Mouse (Mus musculus): Measurements from ENCODE around the gene 2310033P09Rik. TPM values are rescaled to one million over a fixed set of nuclear protein-coding genes. Genes with fewer than 3 reads are reported as not detected.
"Not testable (repeated sequence)": the region's sequence is repeated elsewhere in the genome, so short reads cannot be mapped to it uniquely, and the experiment has no call there.

The 2310033P09Rik gene
- polyA plus RNA-seq, 1 experiment from 2014 or later, result 34.3 TPM

- 7% methylated on average over 18 of the region's 18 CpGs for WGBS
- peaks cover 5% of the 10 kb centered on the region; the same call in 1 of the 2 replicates for H3K4me1 ChIP-seq (ENCODE audit: control insufficient read depth, insufficient read depth, low read length)
- H3K27me3 ChIP-seq (ENCODE audit: control insufficient read depth, insufficient read depth, low read length), result no peaks in the 10 kb centered on the region
- no peaks in the 10 kb centered on the region for H3K9me3 ChIP-seq (ENCODE audit: control insufficient read depth, low read depth, low read length)
- H3K4me2 ChIP-seq (replicated peaks; ENCODE audit: low read depth, low read length), result peak overlapping the region; percentile 66
- H3K36me3 ChIP-seq (ENCODE audit: control insufficient read depth, insufficient read depth, low read length), result peaks cover 40% of the 10 kb centered on the region
- H3K27ac ChIP-seq (ENCODE audit: low read length), result peak overlapping the region; percentile 91; the same call in 1 of the 2 replicates
- peak overlapping the region; percentile 90 for H3K4me3 ChIP-seq (ENCODE audit: low read depth, low read length)
- peak; percentile 42 for ATAC-seq (ENCODE audit: insufficient number of reproducible peaks, insufficient read depth, low FRiP score, low read depth)
- 0 out of 2 replicates have a peak overlapping the region, but pooled peaks have one; percentile 90 for H3K9ac ChIP-seq (replicated peaks; ENCODE audit: low read depth, low read length)
These were observed 901 bp downstream of the 2310033P09Rik start for GRCm38 (mm10) chr11:59209003-59209441.

GRCm38 (mm10) chr11:59209580-59209979 is 1.5 kb downstream of the 2310033P09Rik start:
- H3K36me3 ChIP-seq (ENCODE audit: control insufficient read depth, insufficient read depth, low read length), result peaks cover 37% of the 10 kb centered on the region
- 62% methylated on average over 5 of the region's 5 CpGs for WGBS
- H3K4me1 ChIP-seq (ENCODE audit: control insufficient read depth, insufficient read depth, low read length), result peaks cover 5% of the 10 kb centered on the region; the same call in 1 of the 2 replicates
- H3K27ac ChIP-seq (ENCODE audit: low read length), result no peak overlapping the region
- no peaks in the 10 kb centered on the region for H3K9me3 ChIP-seq (ENCODE audit: control insufficient read depth, low read depth, low read length)
- H3K4me2 ChIP-seq (replicated peaks; ENCODE audit: low read depth, low read length), result peak overlapping the region; percentile 66; the same call in 1 of the 2 replicates
- peak overlapping the region; percentile 90; the same call in 1 of the 2 replicates for H3K4me3 ChIP-seq (ENCODE audit: low read depth, low read length)
- no peak overlapping the region for H3K9ac ChIP-seq (replicated peaks; ENCODE audit: low read depth, low read length)
- H3K27me3 ChIP-seq (ENCODE audit: control insufficient read depth, insufficient read depth, low read length), result no peaks in the 10 kb centered on the region
- no peak for ATAC-seq (ENCODE audit: insufficient number of reproducible peaks, insufficient read depth, low FRiP score, low read depth)

- Histone ChIP-seq H3K36me3 (ENCODE audit: control insufficient read depth, insufficient read depth, low read length) (peaks cover 37% of the 10 kb centered on the region), H3K4me2 (replicated peaks; ENCODE audit: low read depth, low read length) (no peak overlapping the region), H3K9me3 (ENCODE audit: control insufficient read depth, low read depth, low read length) (no peaks in the 10 kb centered on the region), H3K4me3 (ENCODE audit: low read depth, low read length) (no peak overlapping the region), H3K4me1 (ENCODE audit: control insufficient read depth, insufficient read depth, low read length) (peaks cover 5% of the 10 kb centered on the region; the same call in 1 of the 2 replicates), H3K27me3 (ENCODE audit: control insufficient read depth, insufficient read depth, low read length) (no peaks in the 10 kb centered on the region), H3K27ac (ENCODE audit: low read length) (no peak overlapping the region), H3K9ac (replicated peaks; ENCODE audit: low read depth, low read length) (no peak overlapping the region)
- WGBS, result 83% methylated on average over 4 of the region's 4 CpGs
- ATAC-seq (ENCODE audit: insufficient number of reproducible peaks, insufficient read depth, low FRiP score, low read depth), result no peak
These were observed 1.9 kb downstream of the 2310033P09Rik start for GRCm38 (mm10) chr11:59210020-59210419.

- not testable (repeated sequence) for H3K4me3 ChIP-seq (ENCODE audit: low read depth, low read length); H3K4me1 ChIP-seq (ENCODE audit: control insufficient read depth, insufficient read depth, low read length); H3K9me3 ChIP-seq (ENCODE audit: control insufficient read depth, low read depth, low read length); H3K4me2 ChIP-seq (replicated peaks; ENCODE audit: low read depth, low read length); ATAC-seq (ENCODE audit: insufficient number of reproducible peaks, insufficient read depth, low FRiP score, low read depth); H3K9ac ChIP-seq (replicated peaks; ENCODE audit: low read depth, low read length); H3K27ac ChIP-seq (ENCODE audit: low read length); H3K27me3 ChIP-seq (ENCODE audit: control insufficient read depth, insufficient read depth, low read length)
- H3K36me3 ChIP-seq (ENCODE audit: control insufficient read depth, insufficient read depth, low read length), result peaks cover 31% of the 10 kb centered on the region
- WGBS, result 84% methylated on average over 9 of the region's 9 CpGs
These were observed 3.4 kb downstream of the 2310033P09Rik start for GRCm38 (mm10) chr11:59211561-59211960.

GRCm38 (mm10) chr11:59212320-59212719 is 4.2 kb downstream of the 2310033P09Rik start:
- not testable (repeated sequence) for H3K27me3 ChIP-seq (ENCODE audit: control insufficient read depth, insufficient read depth, low read length); H3K9ac ChIP-seq (replicated peaks; ENCODE audit: low read depth, low read length); H3K9me3 ChIP-seq (ENCODE audit: control insufficient read depth, low read depth, low read length); H3K4me1 ChIP-seq (ENCODE audit: control insufficient read depth, insufficient read depth, low read length); H3K4me3 ChIP-seq (ENCODE audit: low read depth, low read length); H3K27ac ChIP-seq (ENCODE audit: low read length); H3K4me2 ChIP-seq (replicated peaks; ENCODE audit: low read depth, low read length); ATAC-seq (ENCODE audit: insufficient number of reproducible peaks, insufficient read depth, low FRiP score, low read depth)
- 80% methylated on average over 12 of the region's 12 CpGs for WGBS
- H3K36me3 ChIP-seq (ENCODE audit: control insufficient read depth, insufficient read depth, low read length), result peaks cover 31% of the 10 kb centered on the region

GRCm38 (mm10) chr11:59212892-59213494 is 4.9 kb downstream of the 2310033P09Rik start:
- Histone ChIP-seq H3K9me3 (ENCODE audit: control insufficient read depth, low read depth, low read length) (no peaks in the 10 kb centered on the region), H3K36me3 (ENCODE audit: control insufficient read depth, insufficient read depth, low read length) (peaks cover 35% of the 10 kb centered on the region), H3K9ac (replicated peaks; ENCODE audit: low read depth, low read length) (no peak overlapping the region), H3K4me1 (ENCODE audit: control insufficient read depth, insufficient read depth, low read length) (peaks cover 10% of the 10 kb centered on the region; the same call in 1 of the 2 replicates), H3K27me3 (ENCODE audit: control insufficient read depth, insufficient read depth, low read length) (no peaks in the 10 kb centered on the region), H3K4me2 (replicated peaks; ENCODE audit: low read depth, low read length) (no peak overlapping the region), H3K27ac (ENCODE audit: low read length) (no peak overlapping the region), H3K4me3 (ENCODE audit: low read depth, low read length) (no peak overlapping the region)
- WGBS, result 89% methylated on average over 12 of the region's 12 CpGs
- no peak for ATAC-seq (ENCODE audit: insufficient number of reproducible peaks, insufficient read depth, low FRiP score, low read depth)

DNA sequence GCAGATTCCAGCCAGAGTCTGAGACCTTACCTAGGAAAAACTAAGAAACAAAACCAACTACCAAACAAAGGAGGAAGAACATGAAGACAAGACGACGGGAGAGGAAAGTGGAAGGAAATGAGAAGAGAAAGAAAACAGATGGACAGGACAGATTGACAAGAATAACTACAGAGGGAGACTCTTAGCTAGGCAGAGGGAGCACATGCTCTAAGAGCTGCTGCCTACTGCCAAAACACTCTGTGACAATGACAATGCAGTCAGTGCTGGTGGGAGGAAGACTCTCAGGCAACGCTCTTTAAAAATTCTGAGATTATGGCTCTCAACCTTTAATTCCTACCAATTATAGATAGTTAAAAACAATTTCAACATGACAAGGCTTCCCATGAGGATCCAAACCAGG is 8.8 kb downstream of the 2310033P09Rik start:
- no peak overlapping the region for H3K9ac ChIP-seq (replicated peaks; ENCODE audit: low read depth, low read length)
- 83% methylated on average over 3 of the region's 3 CpGs for WGBS
- no peaks in the 10 kb centered on the region for H3K27me3 ChIP-seq (ENCODE audit: control insufficient read depth, insufficient read depth, low read length)
- H3K4me2 ChIP-seq (replicated peaks; ENCODE audit: low read depth, low read length), result no peak overlapping the region
- ATAC-seq (ENCODE audit: insufficient number of reproducible peaks, insufficient read depth, low FRiP score, low read depth), result no peak
- H3K9me3 ChIP-seq (ENCODE audit: control insufficient read depth, low read depth, low read length), result no peaks in the 10 kb centered on the region
- H3K4me3 ChIP-seq (ENCODE audit: low read depth, low read length), result no peak overlapping the region
- H3K4me1 ChIP-seq (ENCODE audit: control insufficient read depth, insufficient read depth, low read length), result peaks cover 12% of the 10 kb centered on the region; the same call in 1 of the 2 replicates
- peaks cover 22% of the 10 kb centered on the region for H3K36me3 ChIP-seq (ENCODE audit: control insufficient read depth, insufficient read depth, low read length)
- no peak overlapping the region for H3K27ac ChIP-seq (ENCODE audit: low read length)

GRCm38 (mm10) chr11:59218389-59218998 is 10.4 kb downstream of the 2310033P09Rik start:
- peaks cover 16% of the 10 kb centered on the region; the same call in 1 of the 2 replicates for H3K4me1 ChIP-seq (ENCODE audit: control insufficient read depth, insufficient read depth, low read length)
- no peaks in the 10 kb centered on the region for H3K9me3 ChIP-seq (ENCODE audit: control insufficient read depth, low read depth, low read length)
- H3K27ac ChIP-seq (ENCODE audit: low read length), result peak overlapping the region; percentile 62; the same call in 1 of the 2 replicates
- 76% methylated on average over 4 of the region's 4 CpGs for WGBS
- H3K27me3 ChIP-seq (ENCODE audit: control insufficient read depth, insufficient read depth, low read length), result no peaks in the 10 kb centered on the region
- H3K36me3 ChIP-seq (ENCODE audit: control insufficient read depth, insufficient read depth, low read length), result peaks cover 15% of the 10 kb centered on the region
- H3K4me3 ChIP-seq (ENCODE audit: low read depth, low read length), result no peak overlapping the region
- ATAC-seq (ENCODE audit: insufficient number of reproducible peaks, insufficient read depth, low FRiP score, low read depth), result peak; percentile 78
- peak overlapping the region; percentile 15 for H3K4me2 ChIP-seq (replicated peaks; ENCODE audit: low read depth, low read length)
- no peak overlapping the region for H3K9ac ChIP-seq (replicated peaks; ENCODE audit: low read depth, low read length)
